Mouse (Mus musculus): Measurements from ENCODE around the gene Zcchc24. TPM values are rescaled to one million over a fixed set of nuclear protein-coding genes. Genes with fewer than 3 reads are reported as not detected.

Gene Zcchc24
- polyA plus RNA-seq, 1 experiment from 2014 or later: 14.2 TPM

GRCm38 (mm10) chr14:25742943-25743342 is 25.9 kb downstream of the Zcchc24 start:
- Histone ChIP-seq H3K9ac (no peak overlapping the region), H3K36me3 (0 out of 2 replicates have a peak, but pooled peaks cover 5% of the 10 kb centered on the region), H3K4me1 (replicated peaks) (peaks cover 24% of the 10 kb centered on the region), H3K4me3 (no peak overlapping the region), H3K4me2 (no peak overlapping the region), H3K9me3 (no peaks in the 10 kb centered on the region), H3K27ac (replicated peaks) (no peak overlapping the region), H3K27me3 (no peaks in the 10 kb centered on the region)
- ATAC-seq (ENCODE audit: low read depth): no peak
- 92% methylated on average over 5 of the region's 5 CpGs for WGBS

- H3K36me3 ChIP-seq: 0 out of 2 replicates have a peak, but pooled peaks cover 5% of the 10 kb centered on the region
- 71% methylated on average over 5 of the region's 5 CpGs for WGBS
- ATAC-seq (ENCODE audit: low read depth): no peak
Measured at GRCm38 (mm10) chr14:25741840-25742367, 26.9 kb downstream of the Zcchc24 start.

GRCm38 (mm10) chr14:25741211-25741610 is 27.6 kb downstream of the Zcchc24 start:
- no peak overlapping the region for H3K9ac ChIP-seq
- H3K9me3 ChIP-seq: no peaks in the 10 kb centered on the region
- peaks cover 41% of the 10 kb centered on the region for H3K4me1 ChIP-seq (replicated peaks)
- WGBS: 78% methylated on average over 3 of the region's 3 CpGs
- no peak for ATAC-seq (ENCODE audit: low read depth)
- H3K36me3 ChIP-seq: no peaks in the 10 kb centered on the region
- no peak overlapping the region for H3K27ac ChIP-seq (replicated peaks)
- H3K4me2 ChIP-seq: no peak overlapping the region
- no peaks in the 10 kb centered on the region for H3K27me3 ChIP-seq
- no peak overlapping the region for H3K4me3 ChIP-seq

More at GRCm38 (mm10) chr14:25741840-25742367, 26.9 kb downstream of the Zcchc24 start:
- no peak overlapping the region; the same call in 1 of the 2 replicates for H3K9ac ChIP-seq
- no peaks in the 10 kb centered on the region for H3K9me3 ChIP-seq
- no peak overlapping the region for H3K4me3 ChIP-seq
- H3K4me1 ChIP-seq (replicated peaks): peaks cover 35% of the 10 kb centered on the region
- no peaks in the 10 kb centered on the region for H3K27me3 ChIP-seq
- H3K4me2 ChIP-seq: no peak overlapping the region
- H3K27ac ChIP-seq (replicated peaks): no peak overlapping the region

- H3K27ac ChIP-seq (replicated peaks): 0 out of 2 replicates have a peak overlapping the region, but pooled peaks have one; percentile 18
- 66% methylated on average over 4 of the region's 4 CpGs for WGBS
- H3K4me2 ChIP-seq: no peak overlapping the region
- H3K9me3 ChIP-seq: no peaks in the 10 kb centered on the region
- H3K36me3 ChIP-seq: no peaks in the 10 kb centered on the region
- H3K9ac ChIP-seq: no peak overlapping the region
- peaks cover 53% of the 10 kb centered on the region for H3K4me1 ChIP-seq (replicated peaks)
- H3K27me3 ChIP-seq: no peaks in the 10 kb centered on the region
- no peak overlapping the region for H3K4me3 ChIP-seq
- no peak for ATAC-seq (ENCODE audit: low read depth)
Measured at GRCm38 (mm10) chr14:25739957-25740565, 28.8 kb downstream of the Zcchc24 start.

- Histone ChIP-seq H3K4me3 (no peak overlapping the region), H3K4me2 (no peak overlapping the region), H3K27me3 (no peaks in the 10 kb centered on the region), H3K27ac (replicated peaks) (peak overlapping the region; percentile 23; the same call in 1 of the 2 replicates), H3K4me1 (replicated peaks) (peaks cover 64% of the 10 kb centered on the region), H3K9me3 (no peaks in the 10 kb centered on the region), H3K9ac (no peak overlapping the region), H3K36me3 (no peaks in the 10 kb centered on the region)
- 64% methylated on average over 14 of the region's 14 CpGs for WGBS
- no peak for ATAC-seq (ENCODE audit: low read depth)
Measured at GRCm38 (mm10) chr14:25738591-25739001, 30.2 kb downstream of the Zcchc24 start.

GRCm38 (mm10) chr14:25736589-25736988 is 32.2 kb downstream of the Zcchc24 start:
- ATAC-seq (ENCODE audit: low read depth): 0 out of 2 replicates have a peak, but pooled peaks have one; percentile 20
- Histone ChIP-seq H3K9me3 (no peaks in the 10 kb centered on the region), H3K27me3 (no peaks in the 10 kb centered on the region), H3K9ac (no peak overlapping the region), H3K4me2 (no peak overlapping the region), H3K27ac (replicated peaks) (peak overlapping the region; percentile 84), H3K4me3 (no peak overlapping the region), H3K36me3 (no peaks in the 10 kb centered on the region), H3K4me1 (replicated peaks) (peaks cover 64% of the 10 kb centered on the region)
- WGBS: 65% methylated on average over 6 of the region's 6 CpGs

- H3K4me2 ChIP-seq: no peak overlapping the region
- H3K27me3 ChIP-seq: no peaks in the 10 kb centered on the region
- no peaks in the 10 kb centered on the region for H3K9me3 ChIP-seq
- 83% methylated on average over 3 of the region's 3 CpGs for WGBS
- H3K9ac ChIP-seq: no peak overlapping the region
- no peaks in the 10 kb centered on the region for H3K36me3 ChIP-seq
- no peak overlapping the region for H3K4me3 ChIP-seq
- H3K27ac ChIP-seq (replicated peaks): peak overlapping the region; percentile 84
- ATAC-seq (ENCODE audit: low read depth): no peak
- peaks cover 64% of the 10 kb centered on the region for H3K4me1 ChIP-seq (replicated peaks)
Measured at GRCm38 (mm10) chr14:25736140-25736539, 32.7 kb downstream of the Zcchc24 start.

GRCm38 (mm10) chr14:25734736-25735716 is 33.8 kb downstream of the Zcchc24 start:
- WGBS: 24% methylated on average over 17 of the region's 17 CpGs
- Histone ChIP-seq H3K36me3 (no peaks in the 10 kb centered on the region), H3K9ac (peak overlapping the region; percentile 43; the same call in 1 of the 2 replicates), H3K4me3 (no peak overlapping the region), H3K27ac (replicated peaks) (peak overlapping the region; percentile 84), H3K9me3 (no peaks in the 10 kb centered on the region), H3K27me3 (no peaks in the 10 kb centered on the region), H3K4me2 (no peak overlapping the region), H3K4me1 (replicated peaks) (peaks cover 57% of the 10 kb centered on the region)
- ATAC-seq (ENCODE audit: low read depth): peak; percentile 88

GRCm38 (mm10) chr14:25727149-25727510 is 41.7 kb downstream of the Zcchc24 start:
- 72% methylated on average over 5 of the region's 5 CpGs for WGBS
- Histone ChIP-seq H3K9ac (no peak overlapping the region), H3K4me3 (no peak overlapping the region), H3K9me3 (no peaks in the 10 kb centered on the region), H3K36me3 (no peaks in the 10 kb centered on the region), H3K27me3 (no peaks in the 10 kb centered on the region), H3K4me2 (no peak overlapping the region), H3K27ac (replicated peaks) (no peak overlapping the region), H3K4me1 (replicated peaks) (peaks cover 22% of the 10 kb centered on the region)
- no peak for ATAC-seq (ENCODE audit: low read depth)

GRCm38 (mm10) chr14:25726226-25727148 is 42.4 kb downstream of the Zcchc24 start:
- no peak overlapping the region for H3K4me3 ChIP-seq
- peaks cover 22% of the 10 kb centered on the region for H3K4me1 ChIP-seq (replicated peaks)
- no peak overlapping the region for H3K4me2 ChIP-seq
- no peak overlapping the region; the same call in 1 of the 2 replicates for H3K27ac ChIP-seq (replicated peaks)
- no peaks in the 10 kb centered on the region for H3K9me3 ChIP-seq
- no peak overlapping the region for H3K9ac ChIP-seq
- WGBS: 56% methylated on average over 20 of the region's 20 CpGs
- ATAC-seq (ENCODE audit: low read depth): no peak
- H3K36me3 ChIP-seq: no peaks in the 10 kb centered on the region
- H3K27me3 ChIP-seq: no peaks in the 10 kb centered on the region

- peak; percentile 27; the same call in 1 of the 2 replicates for ATAC-seq (ENCODE audit: low read depth)
- peak overlapping the region; percentile 35; the same call in 1 of the 2 replicates for H3K27ac ChIP-seq (replicated peaks)
- 41% methylated on average over 4 of the region's 4 CpGs for WGBS
Measured at GRCm38 (mm10) chr14:25725690-25726089, 43.1 kb downstream of the Zcchc24 start.

More at GRCm38 (mm10) chr14:25725690-25726089, 43.1 kb downstream of the Zcchc24 start:
- Histone ChIP-seq H3K36me3 (no peaks in the 10 kb centered on the region), H3K4me2 (no peak overlapping the region), H3K27me3 (no peaks in the 10 kb centered on the region), H3K4me3 (no peak overlapping the region), H3K9me3 (no peaks in the 10 kb centered on the region), H3K4me1 (replicated peaks) (peaks cover 22% of the 10 kb centered on the region), H3K9ac (no peak overlapping the region)
